Mouse (Mus musculus) left cerebral cortex, postnatal 25 days (tissue): ENCODE measurements around the gene Slc44a5. TPM values are rescaled to one million over a fixed set of nuclear protein-coding genes. Genes with fewer than 3 reads are reported as not detected.
"Not testable (repeated sequence)": the region's sequence is repeated elsewhere in the genome, so short reads cannot be mapped to it uniquely, and the experiment has no call there.

Experiments used
- DNase-seq, 2 experiments: peaks; one replicate each; pipeline ENCODE4 v3.0.0; 2022; ENCODE audit warnings: low spot score in 2 of 2, mixed read lengths in 1 of 2
- intact Hi-C: fragments of 180-260 bp; cut with DNase I; formaldehyde crosslinking; loops from one replicate; pipeline ENCODE4 v1.15.1; 2025
- total RNA-seq, 2 experiments: library from RNA; stranded (reverse); gene quantifications; 2 replicates each; pipeline ENCODE4 v1.2.3; 2021

Gene Slc44a5
- total RNA-seq, 2 experiments from 2014 or later, result 8.7 to 10.3 TPM

- intact Hi-C loops, result loop anchor here (5.0 kb wide), 1 partner anchor 610 kb away; no protein-coding TSS in a partner anchor
- DNase-seq, result no peak
These were observed 11.4 kb upstream of the Slc44a5 start for GRCm38 (mm10) chr3:153961632-153962389.

- no peak for DNase-seq
- intact Hi-C loops, result no loop called here
These were observed 5.8 kb upstream of the Slc44a5 start for GRCm38 (mm10) chr3:153967447-153967846.

- peak; percentile 23 to 43 for DNase-seq
- intact Hi-C loops, result no loop called here
These were observed 4.7 kb upstream of the Slc44a5 start for GRCm38 (mm10) chr3:153968549-153968948.

- DNase-seq, result no peak
- intact Hi-C loops, result no loop called here
These were observed 3.8 kb upstream of the Slc44a5 start for GRCm38 (mm10) chr3:153969451-153969850.

GRCm38 (mm10) chr3:153973949-153974760 lies 919 bp downstream of the Slc44a5 start:
- intact Hi-C loops, result no loop called here

GRCm38 (mm10) chr3:153975060-153975459 lies 1.8 kb downstream of the Slc44a5 start:
- no peak for DNase-seq
- intact Hi-C loops, result no loop called here

More at GRCm38 (mm10) chr3:153973949-153974760, 919 bp downstream of the Slc44a5 start:
- peak; percentile 11 to 20 for DNase-seq

- intact Hi-C loops, result no loop called here
- no peak for DNase-seq
These were observed 2.6 kb downstream of the Slc44a5 start for GRCm38 (mm10) chr3:153975791-153976190.

GRCm38 (mm10) chr3:153980611-153981010 lies 7.4 kb downstream of the Slc44a5 start:
- intact Hi-C loops, result no loop called here
- DNase-seq, result no peak

- intact Hi-C loops, result loop anchor here (2.0 kb wide), 1 partner anchor 242 kb away; no protein-coding TSS in a partner anchor
- DNase-seq, result peak; percentile 23 to 40
These were observed 11.4 kb downstream of the Slc44a5 start for GRCm38 (mm10) chr3:153984428-153985340.

GRCm38 (mm10) chr3:153999797-154000528 lies 26.7 kb downstream of the Slc44a5 start:
- intact Hi-C loops, result no loop called here
- DNase-seq, result no peak

- intact Hi-C loops, result no loop called here
- no peak for DNase-seq
These were observed 28.1 kb downstream of the Slc44a5 start for GRCm38 (mm10) chr3:154001348-154001747.

GRCm38 (mm10) chr3:154046876-154047275 lies 73.6 kb downstream of the Slc44a5 start:
- intact Hi-C loops, result no loop called here
- DNase-seq, result no peak

GRCm38 (mm10) chr3:154053331-154053730 lies 80.1 kb downstream of the Slc44a5 start:
- no peak for DNase-seq
- intact Hi-C loops, result no loop called here

- no peak for DNase-seq
- intact Hi-C loops, result no loop called here
These were observed 84.2 kb downstream of the Slc44a5 start for GRCm38 (mm10) chr3:154057464-154057863.

GRCm38 (mm10) chr3:154058200-154058599 lies 85.0 kb downstream of the Slc44a5 start:
- no peak for DNase-seq

GRCm38 (mm10) chr3:154071989-154072388 lies 98.8 kb downstream of the Slc44a5 start:
- intact Hi-C loops, result not testable (repeated sequence)

More at GRCm38 (mm10) chr3:154058200-154058599, 85.0 kb downstream of the Slc44a5 start:
- intact Hi-C loops, result no loop called here

GRCm38 (mm10) chr3:154075749-154076148 lies 102.5 kb downstream of the Slc44a5 start:
- intact Hi-C loops, result no loop called here
- no peak for DNase-seq

More at GRCm38 (mm10) chr3:154071989-154072388, 98.8 kb downstream of the Slc44a5 start:
- not testable (repeated sequence) for DNase-seq

- no peak for DNase-seq
- intact Hi-C loops, result no loop called here
These were observed 108.5 kb downstream of the Slc44a5 start for GRCm38 (mm10) chr3:154081687-154082086.

- intact Hi-C loops, result no loop called here
- DNase-seq, result no peak
These were observed 109.0 kb downstream of the Slc44a5 start for GRCm38 (mm10) chr3:154082241-154082640.
